Mouse (Mus musculus) ES-E14 (cell line): ENCODE results near the gene Misp. TPM values are rescaled to one million over a fixed set of nuclear protein-coding genes. Genes with fewer than 3 reads are reported as not detected.

Experiments used
- DNase-seq: peaks from one replicate; pipeline ENCODE4 v3.0.0-alpha.2; 2013; ENCODE audit warnings: low read depth, low spot score
- H3K27ac ChIP-seq: 2 replicates; pipeline ENCODE4 v1.5.1; 2012; ENCODE audit warnings: low read depth, mild to moderate bottlenecking, low read length, moderate library complexity, mixed read lengths; ENCODE audit not compliant: poor library complexity, insufficient read depth, severe bottlenecking
- H3K36me3 ChIP-seq: 2 replicates; pipeline ENCODE4 v1.6.1; 2012; ENCODE audit warnings: mild to moderate bottlenecking, low read length, moderate library complexity, mixed read lengths; ENCODE audit not compliant: control insufficient read depth, poor library complexity, insufficient read depth, severe bottlenecking
- H3K4me1 ChIP-seq, 2 experiments: fragments of 150-350 bp in 1 of 2; sonication (generic) in 1 of 2; 2 replicates each; pipeline ENCODE4 v1.6.1; 2012; ENCODE audit warnings: low read length in 2 of 2, mild to moderate bottlenecking in 1 of 2, mixed read lengths in 1 of 2; ENCODE audit not compliant: control insufficient read depth in 2 of 2, insufficient read depth in 2 of 2, poor library complexity in 1 of 2
- H3K4me3 ChIP-seq, 2 experiments: fragments of 150-350 bp in 1 of 2; sonication (generic) in 1 of 2; 2 replicates each; pipeline ENCODE4 v1.5.1; 2012; ENCODE audit warnings: low read length in 2 of 2, low read depth in 1 of 2, mild to moderate bottlenecking in 1 of 2, mixed read lengths in 1 of 2; ENCODE audit not compliant: insufficient read depth in 1 of 2, poor library complexity in 1 of 2, severe bottlenecking in 1 of 2
- H3K9ac ChIP-seq: 2 replicates; pipeline ENCODE4 v1.6.1; 2012; ENCODE audit warnings: low read depth, mild to moderate bottlenecking, low read length, mixed read lengths; ENCODE audit not compliant: poor library complexity, insufficient read depth, severe bottlenecking
- H3K9me3 ChIP-seq: fragments of 150-350 bp; sonication (generic); 2 replicates; pipeline ENCODE4 v1.6.1; 2012; ENCODE audit warnings: low read depth, mild to moderate bottlenecking, low read length; ENCODE audit not compliant: control insufficient read depth, insufficient read depth
- CHD2 ChIP-seq: IDR thresholded peaks from 2 replicates; pipeline ENCODE4 v1.6.1; 2014; ENCODE audit warnings: mild to moderate bottlenecking, low read depth, low read length, inconsistent platforms
- HCFC1 ChIP-seq: IDR thresholded peaks from 2 replicates; pipeline ENCODE4 v1.6.1; 2012; ENCODE audit warnings: low read length, inconsistent platforms, borderline replicate concordance; ENCODE audit not compliant: insufficient read depth
- MAFK ChIP-seq: IDR thresholded peaks from 2 replicates; pipeline ENCODE4 v1.6.1; 2014; ENCODE audit warnings: mild to moderate bottlenecking, low read depth, low read length, inconsistent platforms; ENCODE audit not compliant: insufficient read depth
- ZC3H11A ChIP-seq: IDR thresholded peaks from 2 replicates; pipeline ENCODE4 v1.6.1; 2012; ENCODE audit warnings: low read depth, mild to moderate bottlenecking, inconsistent platforms, low read length, borderline replicate concordance
- ZNF384 ChIP-seq: IDR thresholded peaks from 2 replicates; pipeline ENCODE4 v1.6.1; 2012; ENCODE audit warnings: low read depth, low read length, inconsistent platforms
- in situ Hi-C, 2 experiments: fragments of 600-800 bp; cut with MboI; formaldehyde crosslinking; loops; one replicate each; pipeline ENCODE4 v1.15.1; 2025; ENCODE audit warnings: low sequenced_read_pairs in 2 of 2, inconsistent platforms in 1 of 2; ENCODE audit not compliant: unreplicated experiment in 2 of 2
- total RNA-seq: library from RNA; depleted of rRNA; stranded (reverse); fragments of 300-350 nt; gene quantifications from 2 replicates; pipeline ENCODE4 v1.2.3, GENCODE M21; 2012

The Misp gene
- total RNA-seq, 1 experiment: 1.7 TPM

GRCm38 (mm10) chr10:79858416-79859074, 37.8 kb downstream of the Misp start:
- Histone ChIP-seq H3K9me3 (no peaks in the 10 kb centered on the region), H3K36me3 (peaks cover 76% of the 10 kb centered on the region), H3K27ac (no peak overlapping the region), H3K9ac (no peak overlapping the region), H3K4me3 (no peak overlapping the region; a peak in 1 of 4 replicates), H3K4me1 (peaks cover 0 to 35% of the 10 kb centered on the region in 2 experiments; a peak in 1 of 4 replicates)
- no peak for TF ChIP-seq ZC3H11A
- TF ChIP-seq CHD2: no peak
- TF ChIP-seq MAFK: no peak
- TF ChIP-seq ZNF384: no peak
- no peak for TF ChIP-seq HCFC1
- DNase-seq: no peak
- in situ Hi-C loops: no loop called here

- DNase-seq: no peak
- Histone ChIP-seq H3K9me3 (no peaks in the 10 kb centered on the region), H3K9ac (no peak overlapping the region), H3K36me3 (peaks cover 77% of the 10 kb centered on the region), H3K4me3 (no peak overlapping the region), H3K27ac (no peak overlapping the region), H3K4me1 (peaks cover 0 to 35% of the 10 kb centered on the region in 2 experiments; a peak in 1 of 4 replicates)
- in situ Hi-C loops: no loop called here
- no peak for TF ChIP-seq ZC3H11A
- TF ChIP-seq HCFC1: no peak
- no peak for TF ChIP-seq CHD2
- no peak for TF ChIP-seq MAFK
- no peak for TF ChIP-seq ZNF384
Observed at GRCm38 (mm10) chr10:79859116-79859515, 38.3 kb downstream of the Misp start.

DNA sequence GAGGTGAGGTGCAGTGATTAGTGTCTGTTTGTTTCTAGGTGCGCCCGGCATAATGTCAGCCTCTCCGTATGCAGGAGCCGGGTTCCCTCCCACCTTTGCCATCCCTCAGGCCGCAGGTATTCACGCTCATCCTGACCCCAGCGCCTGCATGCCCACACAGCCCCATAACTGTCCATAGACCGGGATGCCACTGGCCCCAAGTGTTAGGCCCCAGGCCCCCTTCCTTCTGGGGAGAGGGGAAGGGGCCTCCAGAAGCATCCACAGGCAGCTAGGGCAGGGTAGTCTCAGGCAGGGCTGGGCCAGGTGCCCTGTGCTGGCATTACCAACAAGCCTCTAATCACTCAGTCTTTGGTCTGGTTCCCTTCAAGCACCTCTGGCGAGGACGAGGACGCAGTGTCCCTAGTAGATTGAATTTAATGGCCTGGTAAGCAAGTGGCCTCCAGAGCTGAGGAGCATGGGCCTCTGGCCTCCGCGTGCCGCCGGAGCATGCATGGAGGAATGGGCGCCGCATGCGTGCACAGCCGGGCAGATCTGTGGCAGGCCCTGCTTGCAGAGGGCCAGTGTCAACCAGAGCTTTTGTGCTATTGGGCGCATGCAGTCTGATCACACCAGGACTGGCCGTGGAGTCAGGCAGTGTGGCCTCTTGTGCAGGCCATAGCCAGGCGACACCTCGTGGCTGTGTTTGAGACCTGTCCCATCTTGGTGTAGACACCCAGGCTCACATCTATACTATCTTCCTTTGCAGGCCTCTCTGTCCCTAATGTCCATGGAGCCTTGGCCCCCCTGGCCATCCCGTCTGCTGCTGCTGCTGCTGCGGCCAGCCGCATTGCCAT, 39.5 kb downstream of the Misp start:
- H3K27ac ChIP-seq: no peak overlapping the region

DNA sequence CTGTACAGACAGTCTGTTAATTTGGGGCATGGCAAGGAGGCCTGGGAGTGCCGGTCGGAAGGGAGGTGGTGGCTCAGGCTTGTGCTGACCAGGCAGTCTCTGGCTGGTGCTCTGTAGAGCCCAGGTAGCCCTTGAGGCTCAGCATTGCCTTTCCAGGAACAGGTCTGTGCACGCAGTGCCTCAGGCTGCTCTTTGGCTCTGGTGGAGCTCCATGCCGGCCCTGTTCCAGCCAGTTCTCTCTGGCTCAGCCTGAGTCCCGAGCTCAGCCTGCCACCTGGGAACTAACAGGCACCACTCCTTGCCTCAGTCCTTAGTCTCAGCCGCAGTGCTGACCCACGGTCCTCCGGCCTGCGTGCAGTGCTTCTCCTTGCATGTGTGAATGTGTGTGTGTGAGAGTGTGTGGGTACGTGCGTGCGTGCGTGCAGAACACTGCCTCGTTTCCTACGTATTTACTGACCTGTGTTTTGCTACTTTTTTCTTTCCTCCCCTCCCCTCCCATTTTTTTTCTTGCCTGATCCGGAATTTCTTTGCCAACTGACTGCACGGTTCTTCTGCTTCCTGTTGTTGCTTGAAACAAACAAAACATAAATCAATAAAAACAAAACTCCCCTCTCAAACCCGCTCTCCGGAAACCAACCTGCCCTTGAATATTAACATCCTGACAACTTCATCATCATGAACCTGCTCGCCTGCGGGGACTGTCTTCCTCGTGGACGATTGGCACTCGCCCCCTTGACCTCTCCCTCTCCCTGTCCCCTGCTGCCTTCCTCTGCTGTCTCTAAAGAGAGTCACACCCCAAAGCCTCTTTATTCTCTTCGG, 40.6 kb downstream of the Misp start:
- Histone ChIP-seq H3K4me3 (no peak overlapping the region), H3K4me1 (peaks cover 0 to 32% of the 10 kb centered on the region in 2 experiments; a peak in 1 of 4 replicates), H3K27ac (no peak overlapping the region), H3K9me3 (no peaks in the 10 kb centered on the region), H3K9ac (no peak overlapping the region), H3K36me3 (peaks cover 71% of the 10 kb centered on the region)
- TF ChIP-seq ZNF384 (no peak), MAFK (no peak), HCFC1 (no peak), ZC3H11A (no peak), CHD2 (no peak)
- DNase-seq: no peak
- in situ Hi-C loops: no loop called here

More for the DNA sequence above, 39.5 kb downstream of the Misp start:
- in situ Hi-C loops: no loop called here
- no peak for TF ChIP-seq CHD2
- TF ChIP-seq HCFC1: no peak
- no peak for TF ChIP-seq ZC3H11A
- TF ChIP-seq ZNF384: no peak
- TF ChIP-seq MAFK: no peak
- H3K36me3 ChIP-seq: peaks cover 77% of the 10 kb centered on the region
- no peak overlapping the region for H3K9ac ChIP-seq
- no peak overlapping the region for H3K4me3 ChIP-seq
- peaks cover 0 to 35% of the 10 kb centered on the region in 2 experiments; a peak in 1 of 4 replicates for H3K4me1 ChIP-seq
- DNase-seq: no peak
- H3K9me3 ChIP-seq: no peaks in the 10 kb centered on the region
